Comparison of ENCODE assay signal across 8 mouse cellular contexts in genomic region chr1:171388376-171389102, GRCm38 (mm10). TPM values are rescaled to one million over a fixed set of nuclear protein-coding genes. Genes with fewer than 3 reads are reported as not detected.
DNase-seq lines count a peak whose midpoint lies in the region; ATAC-seq and TF ChIP-seq lines count a peak whose summit lies in the region.

Gene Arhgap30, plus strand, starts transcription at chr1:171388954.

- intact Hi-C loops in heart, adult 2 months (cut with DNase I) = no loop called here

- peak within 1 kb of the TSS; percentile 7; the same call in 1 of the 2 replicates for H3K27ac ChIP-seq in heart, adult 2 months
- H3K27ac ChIP-seq in heart, embryonic 10.5 days = no peak within 1 kb of the TSS
- no peak within 1 kb of the TSS for H3K27ac ChIP-seq in ES-Bruce4 (ENCODE audit: insufficient read depth, low read length)
- peak within 1 kb of the TSS; percentile 40; the same call in 1 of the 2 replicates for H3K27ac ChIP-seq in heart, postnatal 0 days (ENCODE audit: low read depth)
- H3K27ac ChIP-seq in hindbrain, embryonic 11.5 days (ENCODE audit: low read depth, low read length) = no peak within 1 kb of the TSS

- H3K4me1 ChIP-seq in heart, adult 2 months (ENCODE audit: control insufficient read depth, insufficient read depth, low read length) = no peaks in the 10 kb centered on the region
- H3K4me1 ChIP-seq in heart, embryonic 10.5 days = peaks cover 6% of the 10 kb centered on the region; the same call in 1 of the 2 replicates
- peaks cover 4% of the 10 kb centered on the region for H3K4me1 ChIP-seq in ES-Bruce4 (ENCODE audit: control insufficient read depth, insufficient read depth, low read length)
- H3K4me1 ChIP-seq in heart, postnatal 0 days (ENCODE audit: control insufficient read depth, insufficient read depth) = no peaks in the 10 kb centered on the region
- H3K4me1 ChIP-seq in hindbrain, embryonic 11.5 days (replicated peaks; ENCODE audit: control insufficient read depth, insufficient read depth, low read length) = no peaks in the 10 kb centered on the region

- H3K36me3 ChIP-seq in heart, adult 2 months (ENCODE audit: control insufficient read depth, insufficient read depth, low read length) = no peaks in the 10 kb centered on the region
- H3K36me3 ChIP-seq in heart, embryonic 10.5 days = no peaks in the 10 kb centered on the region
- no peaks in the 10 kb centered on the region for H3K36me3 ChIP-seq in ES-Bruce4 (ENCODE audit: control insufficient read depth, insufficient read depth, low read length, poor library complexity, severe bottlenecking)
- H3K36me3 ChIP-seq in heart, postnatal 0 days (replicated peaks; ENCODE audit: control insufficient read depth, insufficient read depth, low read length) = no peaks in the 10 kb centered on the region
- H3K36me3 ChIP-seq in hindbrain, embryonic 11.5 days (ENCODE audit: control insufficient read depth, insufficient read depth, low read length) = no peaks in the 10 kb centered on the region

- DNase-seq in heart, adult 2 months = peak; percentile 51 to 83
- no peak for DNase-seq in heart, embryonic 10.5 days (ENCODE audit: low spot score)
- DNase-seq in heart, postnatal 0 days (ENCODE audit: low spot score) = no peak
- DNase-seq in lung, postnatal 25 days (ENCODE audit: low spot score) = peak; percentile 89
- DNase-seq in thymus, adult 18-20 months = peak; percentile 92 to 97
- no peak for DNase-seq in hindbrain, embryonic 11.5 days (ENCODE audit: low spot score)

- peak within 1 kb of the TSS; percentile 19; the same call in 1 of the 2 replicates for H3K4me2 ChIP-seq in heart, postnatal 0 days (ENCODE audit: low read depth, low read length)
- H3K4me2 ChIP-seq in hindbrain, embryonic 11.5 days (replicated peaks; ENCODE audit: low read depth, low read length) = no peak within 1 kb of the TSS

- H3K4me3 ChIP-seq in heart, adult 2 months = no peak within 1 kb of the TSS
- H3K4me3 ChIP-seq in heart, embryonic 10.5 days = no peak within 1 kb of the TSS
- H3K4me3 ChIP-seq in ES-Bruce4 (ENCODE audit: low read depth, low read length) = peak within 1 kb of the TSS; percentile 28
- H3K4me3 ChIP-seq in heart, postnatal 0 days (ENCODE audit: low read depth, low read length) = peak within 1 kb of the TSS; percentile 27; the same call in 1 of the 2 replicates
- no peak within 1 kb of the TSS for H3K4me3 ChIP-seq in hindbrain, embryonic 11.5 days (ENCODE audit: low read depth, low read length)

- WGBS in heart, adult 2 months = 68% methylated on average over 15 of the region's 15 CpGs
- 76% methylated on average over 15 of the region's 15 CpGs for WGBS in heart, embryonic 10.5 days
- 69% methylated on average over 15 of the region's 15 CpGs for WGBS in heart, postnatal 0 days
- WGBS in hindbrain, embryonic 11.5 days = 85% methylated on average over 15 of the region's 15 CpGs

- ATAC-seq in heart, postnatal 0 days (ENCODE audit: insufficient read depth, low read depth) = no peak
- no peak for ATAC-seq in cerebellum, adult (ENCODE audit: insufficient number of reproducible peaks, low FRiP score, low TSS enrichment)
- no peak for ATAC-seq in hindbrain, embryonic 11.5 days (ENCODE audit: low FRiP score)

- TF ChIP-seq CTCF in heart, adult 2 months (IDR thresholded peaks at IDR 0.05) = no peak
- TF ChIP-seq CTCF in ES-Bruce4 (IDR thresholded peaks at IDR 0.05; ENCODE audit: low read depth, low read length) = no peak
- TF ChIP-seq CTCF in heart, postnatal 0 days (IDR thresholded peaks at IDR 0.05; ENCODE audit: low read depth) = no peak

- H3K9me3 ChIP-seq in heart, embryonic 10.5 days = no peaks in the 10 kb centered on the region
- no peaks in the 10 kb centered on the region for H3K9me3 ChIP-seq in ES-Bruce4 (replicated peaks; ENCODE audit: control insufficient read depth, insufficient read depth, low read length, poor library complexity, severe bottlenecking)
- H3K9me3 ChIP-seq in heart, postnatal 0 days (replicated peaks; ENCODE audit: control insufficient read depth, low read length) = no peaks in the 10 kb centered on the region
- no peaks in the 10 kb centered on the region for H3K9me3 ChIP-seq in hindbrain, embryonic 11.5 days (ENCODE audit: control insufficient read depth, low read length)

- TF ChIP-seq EP300 in heart, adult 2 months (IDR thresholded peaks at IDR 0.05; ENCODE audit: insufficient read depth, low read depth, low read length) = no peak
- no peak for TF ChIP-seq EP300 in ES-Bruce4 (IDR thresholded peaks at IDR 0.05; ENCODE audit: insufficient read depth, low read depth, low read length)
- TF ChIP-seq EP300 in heart, postnatal 0 days (IDR thresholded peaks at IDR 0.05; ENCODE audit: low read depth) = no peak

- 0 out of 2 replicates have a peak, but pooled peaks have one; percentile 30 for TF ChIP-seq POLR2A in heart, adult 2 months (IDR thresholded peaks at IDR 0.05; ENCODE audit: insufficient read depth, low read depth, low read length)
- no peak for TF ChIP-seq POLR2A in ES-Bruce4 (IDR thresholded peaks at IDR 0.05; ENCODE audit: insufficient read depth, low read length)

- H3K9ac ChIP-seq in heart, adult 2 months (ENCODE audit: low read depth, low read length) = 0 out of 2 replicates have a peak within 1 kb of the TSS, but pooled peaks have one; percentile 17
- no peak within 1 kb of the TSS for H3K9ac ChIP-seq in ES-Bruce4 (ENCODE audit: low read depth, poor library complexity, severe bottlenecking)
- no peak within 1 kb of the TSS for H3K9ac ChIP-seq in heart, postnatal 0 days (replicated peaks; ENCODE audit: low read depth, low read length)
- H3K9ac ChIP-seq in hindbrain, embryonic 11.5 days (ENCODE audit: low read depth, low read length) = no peak within 1 kb of the TSS

- H3K79me2 ChIP-seq in heart, adult 2 months (replicated peaks; ENCODE audit: control insufficient read depth, insufficient read depth, low read length) = no peaks in the 10 kb centered on the region

- H3K27me3 ChIP-seq in heart, adult 2 months (ENCODE audit: control insufficient read depth, insufficient read depth, low read length) = no peaks in the 10 kb centered on the region
- peaks cover 25% of the 10 kb centered on the region for H3K27me3 ChIP-seq in heart, embryonic 10.5 days (ENCODE audit: insufficient read depth, poor library complexity, severe bottlenecking)
- H3K27me3 ChIP-seq in ES-Bruce4 (ENCODE audit: control insufficient read depth, insufficient read depth, low read length, poor library complexity, severe bottlenecking) = no peaks in the 10 kb centered on the region
- H3K27me3 ChIP-seq in heart, postnatal 0 days (ENCODE audit: control insufficient read depth, insufficient read depth, low read length) = no peaks in the 10 kb centered on the region
- no peaks in the 10 kb centered on the region for H3K27me3 ChIP-seq in hindbrain, embryonic 11.5 days (ENCODE audit: control insufficient read depth, insufficient read depth, low read length)

RNA-seq across cellular contexts. Expression of gene Arhgap30, which starts in this region (rescaled TPM):
- 1 to 10 TPM; 2.3 to 2.4 TPM for total RNA-seq in heart, adult 2 months (2021)
- polyA plus RNA-seq in heart, adult 2 months (2012; rRNA removed) = 2.6 and 3.2 TPM in 2 replicates
- 0.41 and 0.95 TPM in 2 replicates for polyA plus RNA-seq in heart, embryonic 10.5 days (2016; fragmentation: Nextera tagmentation; extraction: Ambion mirVana)
- polyA plus RNA-seq in ES-Bruce4 (2011; ENCODE audit: insufficient read depth, insufficient read length, low read depth, missing spikeins) = 0.78 and 1.1 TPM in 2 replicates
- total RNA-seq in heart, postnatal 0 days (2014; rRNA removed; ENCODE audit: low replicate concordance) = 1.6 and 3.4 TPM in 2 replicates
- 0.52 and 0.79 TPM in 2 replicates for polyA plus RNA-seq in heart, postnatal 0 days (2015; fragmentation: Nextera tagmentation; extraction: Ambion mirVana)
- polyA plus RNA-seq in hindbrain, embryonic 11.5 days (2014; fragmentation: Nextera tagmentation; extraction: Ambion mirVana) = 0.54 and 0.99 TPM in 2 replicates

Comparison
In these comparisons a context has a peak if more than half of its experiments do, and no peak if none do; other contexts are left out.
1. DNase-seq: peak in heart, adult 2 months (2 of 2), lung, postnatal 25 days (single experiment) and thymus, adult 18-20 months (2 of 2); none in heart, embryonic 10.5 days (single experiment), heart, postnatal 0 days (single experiment) and hindbrain, embryonic 11.5 days (single experiment).
2. H3K27ac ChIP-seq: peak in heart, adult 2 months (single experiment) and heart, postnatal 0 days (single experiment); none in heart, embryonic 10.5 days (single experiment), ES-Bruce4 (single experiment) and hindbrain, embryonic 11.5 days (single experiment).
3. H3K4me3 ChIP-seq: peak in ES-Bruce4 (single experiment) and heart, postnatal 0 days (single experiment); none in heart, adult 2 months (single experiment), heart, embryonic 10.5 days (single experiment) and hindbrain, embryonic 11.5 days (single experiment).